Mouse (Mus musculus) liver, adult 2 months (tissue): Measurements from ENCODE around the gene Amh.

Source experiments
- CTCF ChIP-seq: fragments of 200-500 bp; IDR thresholded peaks from 2 replicates; pipeline ENCODE4 v1.5.1; 2011; ENCODE audit warnings: low read depth, low read length, control low read depth
- POLR2A ChIP-seq: fragments of 200-500 bp; IDR thresholded peaks from 2 replicates; pipeline ENCODE4 v1.6.1; 2011; ENCODE audit warnings: low read length, control low read depth; ENCODE audit not compliant: insufficient read depth; ENCODE audit errors: extremely low read depth

DNA sequence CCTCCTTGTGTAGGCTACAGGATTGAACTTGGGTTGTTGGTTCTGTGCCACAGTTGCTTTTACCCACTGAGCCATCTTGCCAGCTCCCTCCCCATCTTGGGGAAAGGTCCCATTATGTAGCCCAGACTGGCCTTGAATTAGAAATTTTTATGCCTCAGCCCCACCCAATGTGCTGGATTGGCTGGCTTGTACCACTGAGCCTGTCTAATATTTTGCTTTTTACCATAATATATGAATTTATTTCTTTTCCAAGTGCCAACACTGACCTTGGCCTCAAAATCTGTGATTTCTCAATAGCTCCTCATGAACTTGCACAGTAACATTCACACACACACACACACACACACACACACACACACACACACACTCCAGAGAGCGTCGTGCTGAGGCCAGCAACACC, 39.3 kb upstream of the Amh start:
- no peak for TF ChIP-seq CTCF
- TF ChIP-seq POLR2A = no peak
